Mouse (Mus musculus) bone marrow, adult 2 months (tissue): Measurements from ENCODE around the gene Hoxc5. TPM values are rescaled to one million over a fixed set of nuclear protein-coding genes. Genes with fewer than 3 reads are reported as not detected.

ENCODE experiments used
- H3K27ac ChIP-seq: fragments of 200-500 bp; 2 replicates; pipeline ENCODE4 v1.5.1; 2012; ENCODE audit warnings: low read depth, mild to moderate bottlenecking, control low read depth, inconsistent platforms, low read length; ENCODE audit not compliant: control insufficient read depth, poor library complexity, insufficient read depth
- H3K4me1 ChIP-seq: fragments of 200-500 bp; 2 replicates; pipeline ENCODE4 v1.6.1; 2011; ENCODE audit warnings: low read length; ENCODE audit not compliant: control insufficient read depth, insufficient read depth
- H3K4me3 ChIP-seq: fragments of 200-500 bp; replicated peaks from 2 replicates; pipeline ENCODE3; 2011; ENCODE audit warnings: mild to moderate bottlenecking, low read depth, low read length, control low read depth; ENCODE audit not compliant: control insufficient read depth
- CTCF ChIP-seq: fragments of 200-500 bp; IDR thresholded peaks from 2 replicates; pipeline ENCODE4 v1.5.1; 2011; ENCODE audit warnings: low read length, control low read depth; ENCODE audit not compliant: control insufficient read depth, insufficient read depth
- POLR2A ChIP-seq: fragments of 200-500 bp; IDR thresholded peaks from 2 replicates; pipeline ENCODE4 v1.6.1; 2011; ENCODE audit warnings: low read depth, mild to moderate bottlenecking, control low read depth, low read length, borderline replicate concordance; ENCODE audit not compliant: control insufficient read depth
- WGBS: fragments of 180-500 bp; shearing (Covaris S2); methylation state at CpG from one replicate; pipeline ENCODE4 v1.1.7; 2018; 5-methylcytosine and 5-hydroxymethylcytosine counted together
- polyA plus RNA-seq: library from polyadenylated mRNA; stranded (reverse); fragments of >200 nt; gene quantifications from 2 replicates; pipeline ENCODE4 v1.2.4, GENCODE M21; 2011; ENCODE audit warnings: low replicate concordance; ENCODE audit not compliant: missing spikeins, insufficient read depth, insufficient read length

Gene Hoxc5
- polyA plus RNA-seq, 1 experiment, result 0.80 TPM

DNA sequence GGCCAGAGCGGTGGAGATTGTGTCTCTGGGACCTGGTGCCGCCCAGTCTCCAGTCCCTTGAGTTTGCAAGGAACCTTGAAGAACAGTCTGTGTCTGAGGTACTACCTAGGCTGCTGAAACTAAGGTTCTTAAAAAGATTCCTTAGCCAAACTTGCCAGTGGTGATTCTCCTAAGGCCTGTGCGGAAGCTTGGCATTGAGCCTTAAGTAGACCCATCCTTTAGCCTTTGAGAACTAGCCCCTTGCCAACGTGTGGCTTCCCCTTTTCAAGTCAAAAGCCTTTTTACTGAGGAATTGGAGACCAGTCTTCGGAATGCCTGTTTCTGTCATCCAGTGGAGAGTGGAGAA, 23.8 kb upstream of the Hoxc5 start:
- 8% methylated on average over 5 of the region's 5 CpGs for WGBS
- no peak for TF ChIP-seq CTCF
- TF ChIP-seq POLR2A, result no peak
- H3K4me1 ChIP-seq, result no peaks in the 10 kb centered on the region
- no peak overlapping the region for H3K27ac ChIP-seq
- H3K4me3 ChIP-seq, result no peak overlapping the region

DNA sequence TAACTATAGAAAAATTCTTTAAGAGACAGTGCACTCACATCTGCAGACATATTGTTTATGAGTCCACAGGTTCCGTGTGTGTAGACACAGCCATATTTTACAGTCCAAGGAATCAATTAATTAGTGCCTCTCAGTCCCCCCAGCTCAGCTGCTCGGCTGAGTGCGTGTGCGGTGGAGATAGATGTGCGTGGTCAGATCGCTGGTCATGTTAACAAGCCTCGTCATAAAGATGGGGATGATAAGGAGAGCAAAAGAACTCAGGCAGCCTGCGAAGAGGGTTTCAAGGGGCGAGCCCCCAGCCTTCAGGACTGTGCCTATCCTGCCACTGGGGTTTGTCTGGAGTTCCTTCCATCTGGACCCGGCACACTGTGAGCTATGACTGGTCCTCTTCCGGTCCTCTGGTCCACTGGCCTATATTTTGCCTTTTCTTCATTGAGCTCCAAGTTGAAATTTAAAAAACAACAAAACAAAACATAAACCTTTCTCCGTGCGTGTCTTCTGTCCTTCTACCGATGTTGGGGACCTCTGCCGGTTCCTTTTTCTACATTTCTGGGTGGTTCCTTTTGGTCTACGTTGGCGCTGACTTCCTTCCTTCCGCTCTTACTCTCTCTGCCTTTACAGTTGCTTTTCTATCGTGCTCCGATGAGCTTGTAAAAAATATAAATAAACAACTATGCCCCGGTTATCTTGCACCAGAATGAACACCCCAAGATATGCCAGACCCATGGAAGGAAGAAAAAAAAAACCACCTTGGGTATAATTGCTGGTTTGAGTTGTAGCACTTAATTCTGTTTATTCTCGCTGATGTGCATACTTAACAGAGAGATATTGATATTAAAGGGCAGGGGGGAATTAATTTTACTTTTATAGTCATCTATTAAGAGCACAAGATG, 21.8 kb upstream of the Hoxc5 start:
- TF ChIP-seq CTCF (no peak), POLR2A (no peak)
- Histone ChIP-seq H3K27ac (no peak overlapping the region), H3K4me3 (no peak overlapping the region), H3K4me1 (no peaks in the 10 kb centered on the region)
- WGBS, result 7% methylated on average over 22 of the region's 22 CpGs

DNA sequence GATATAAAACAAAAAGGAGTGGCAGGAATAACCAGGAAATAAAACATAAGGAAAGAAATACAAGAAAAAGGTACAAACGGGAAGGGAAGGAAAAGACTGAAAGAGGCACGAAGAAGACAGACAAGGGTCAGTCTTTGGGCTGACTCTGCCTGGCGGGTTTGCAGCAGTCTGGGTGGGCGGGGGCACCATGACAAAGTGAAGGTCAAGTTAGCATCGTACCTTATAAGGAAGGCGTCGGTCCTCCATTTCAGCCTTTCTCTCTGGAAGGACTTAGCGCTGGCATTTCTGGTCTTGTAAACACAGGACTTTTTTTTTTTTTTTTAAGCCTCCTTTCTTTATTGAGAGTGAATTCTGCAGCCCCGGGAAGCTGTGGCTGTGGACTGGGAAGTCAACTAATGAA, 20.0 kb upstream of the Hoxc5 start:
- Histone ChIP-seq H3K27ac (no peak overlapping the region), H3K4me3 (no peak overlapping the region), H3K4me1 (no peaks in the 10 kb centered on the region)
- TF ChIP-seq POLR2A (no peak), CTCF (no peak)
- WGBS, result 10% methylated on average over 9 of the region's 9 CpGs

DNA sequence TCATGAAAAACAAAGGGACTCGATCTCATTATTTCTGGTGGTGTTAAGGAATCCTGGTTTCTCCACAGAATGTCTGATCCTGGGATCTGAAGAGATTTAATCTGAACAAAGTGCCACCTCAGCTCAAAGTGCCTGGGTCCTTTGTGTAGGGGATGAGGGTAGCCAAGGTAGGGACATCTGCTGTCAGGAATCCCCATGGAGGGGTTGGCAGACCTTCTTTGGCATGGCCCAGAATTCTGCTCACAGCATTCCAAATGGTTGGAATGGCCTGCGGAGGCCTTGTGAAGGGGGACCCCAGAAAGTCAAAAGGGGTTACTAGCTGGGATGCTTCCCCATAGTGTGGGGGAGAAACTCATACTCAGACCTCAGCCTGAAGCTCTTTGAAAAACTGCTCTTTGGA, 18.4 kb upstream of the Hoxc5 start:
- no peak overlapping the region for H3K27ac ChIP-seq
- 7% methylated on average over 2 of the region's 2 CpGs for WGBS
- TF ChIP-seq CTCF (no peak), POLR2A (no peak)
- no peak overlapping the region for H3K4me3 ChIP-seq
- H3K4me1 ChIP-seq, result no peaks in the 10 kb centered on the region

DNA sequence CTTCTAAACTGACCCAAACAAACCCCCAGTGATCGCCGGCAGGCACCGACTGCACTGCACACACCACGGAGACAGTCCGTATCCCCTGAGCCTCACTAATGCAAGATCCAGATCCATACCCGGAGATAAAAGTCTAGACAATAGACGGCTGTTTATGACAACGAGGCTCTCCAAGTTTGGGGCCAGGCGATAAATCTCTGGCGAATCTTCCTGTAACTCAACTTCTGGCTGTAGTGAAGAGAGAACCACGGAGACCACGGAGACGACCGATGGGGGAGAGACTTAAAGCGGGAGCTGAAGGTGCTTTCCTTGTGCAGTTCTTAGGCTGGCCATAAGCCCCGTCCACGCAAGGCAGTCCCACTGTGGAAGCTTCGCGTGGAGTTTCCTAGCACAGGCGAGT, 17.5 kb upstream of the Hoxc5 start:
- H3K27ac ChIP-seq, result no peak overlapping the region
- no peaks in the 10 kb centered on the region for H3K4me1 ChIP-seq
- 5% methylated on average over 20 of the region's 20 CpGs for WGBS
- no peak for TF ChIP-seq CTCF
- no peak for TF ChIP-seq POLR2A
- no peak overlapping the region for H3K4me3 ChIP-seq

DNA sequence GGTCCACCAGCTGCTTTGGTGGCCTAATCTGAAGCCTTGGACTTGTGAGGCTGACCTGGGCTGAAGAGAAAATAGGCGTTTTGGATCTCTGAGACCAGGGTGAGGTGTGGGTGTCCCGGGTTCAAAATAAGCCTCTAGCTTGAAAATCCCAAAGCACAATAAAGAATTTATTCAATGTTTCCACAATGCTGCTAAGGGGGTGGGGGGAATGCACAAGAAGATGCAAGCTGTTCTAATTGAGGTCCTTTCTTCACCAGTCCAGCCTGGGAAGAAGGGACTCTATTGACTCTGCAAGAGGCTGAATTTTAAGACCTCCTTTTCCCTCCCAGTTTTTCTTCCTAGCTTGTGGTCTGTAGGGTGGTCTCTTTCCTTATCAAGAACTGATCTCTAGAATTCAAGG, 16.4 kb upstream of the Hoxc5 start:
- Histone ChIP-seq H3K4me1 (no peaks in the 10 kb centered on the region), H3K27ac (no peak overlapping the region), H3K4me3 (no peak overlapping the region)
- TF ChIP-seq POLR2A, result no peak
- no peak for TF ChIP-seq CTCF
- 10% methylated on average over 2 of the region's 2 CpGs for WGBS

DNA sequence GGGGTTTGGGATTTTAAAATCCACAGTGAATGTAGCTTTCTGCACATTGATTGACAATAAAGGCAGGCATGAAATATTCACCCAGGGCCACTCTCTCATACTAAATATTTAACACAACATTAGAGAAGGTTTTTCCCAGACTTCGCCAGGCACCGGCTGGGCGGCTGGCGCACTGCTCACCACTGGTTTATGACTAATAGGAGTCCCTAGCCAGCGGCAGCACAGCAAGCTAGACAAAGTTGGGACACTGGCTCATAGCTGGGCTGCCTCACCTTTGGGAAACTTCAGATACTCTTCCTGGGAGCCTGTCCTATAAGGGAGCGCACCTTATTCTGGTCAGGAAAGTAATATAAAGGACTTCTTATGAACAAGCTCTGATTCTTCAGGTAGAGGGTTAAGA, 13.7 kb upstream of the Hoxc5 start:
- Histone ChIP-seq H3K27ac (no peak overlapping the region), H3K4me1 (no peaks in the 10 kb centered on the region), H3K4me3 (no peak overlapping the region)
- WGBS, result 33% methylated on average over 6 of the region's 6 CpGs
- TF ChIP-seq CTCF, result no peak
- TF ChIP-seq POLR2A, result no peak

DNA sequence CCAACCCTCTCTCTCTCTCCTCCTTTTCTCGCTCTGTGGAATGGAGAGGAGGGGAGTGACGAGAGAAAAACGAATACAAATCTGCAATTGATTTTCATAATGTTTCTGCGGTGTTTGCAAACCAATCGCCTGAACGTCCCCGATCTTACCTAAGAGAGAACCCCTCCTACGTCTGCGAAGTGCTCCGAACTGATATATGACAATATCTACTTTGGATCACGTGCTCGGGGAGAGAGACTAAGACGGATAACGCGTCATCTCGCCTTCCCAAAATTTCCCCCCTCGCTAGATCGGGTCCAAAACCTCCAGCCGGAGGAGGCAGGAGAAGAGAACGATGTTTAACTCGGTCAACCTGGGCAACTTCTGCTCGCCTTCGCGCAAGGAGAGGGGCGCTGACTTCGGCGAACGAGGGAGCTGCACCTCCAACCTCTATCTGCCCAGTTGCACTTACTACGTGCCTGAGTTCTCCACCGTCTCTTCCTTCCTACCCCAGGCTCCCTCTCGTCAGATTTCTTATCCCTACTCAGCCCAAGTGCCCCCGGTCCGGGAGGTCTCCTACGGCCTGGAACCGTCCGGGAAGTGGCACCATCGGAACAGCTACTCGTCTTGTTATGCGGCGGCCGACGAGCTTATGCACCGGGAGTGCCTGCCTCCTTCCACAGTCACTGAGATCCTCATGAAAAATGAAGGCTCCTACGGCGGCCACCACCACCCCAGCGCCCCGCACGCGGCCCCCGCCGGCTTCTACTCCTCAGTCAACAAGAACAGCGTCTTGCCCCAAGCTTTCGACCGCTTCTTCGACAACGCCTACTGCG, 12.8 kb upstream of the Hoxc5 start, which contains the start of gene Hoxc11:
Gene Hoxc11, plus strand, starts transcription at position 236 of the 815 bp plus-strand sequence.
- Histone ChIP-seq H3K4me1 (no peaks in the 10 kb centered on the region), H3K27ac (no peak within 1 kb of the TSS; the same call in 1 of the 2 replicates), H3K4me3 (no peak within 1 kb of the TSS)
- TF ChIP-seq POLR2A (no peak), CTCF (no peak)
- 4% methylated on average over 57 of the region's 57 CpGs for WGBS

DNA sequence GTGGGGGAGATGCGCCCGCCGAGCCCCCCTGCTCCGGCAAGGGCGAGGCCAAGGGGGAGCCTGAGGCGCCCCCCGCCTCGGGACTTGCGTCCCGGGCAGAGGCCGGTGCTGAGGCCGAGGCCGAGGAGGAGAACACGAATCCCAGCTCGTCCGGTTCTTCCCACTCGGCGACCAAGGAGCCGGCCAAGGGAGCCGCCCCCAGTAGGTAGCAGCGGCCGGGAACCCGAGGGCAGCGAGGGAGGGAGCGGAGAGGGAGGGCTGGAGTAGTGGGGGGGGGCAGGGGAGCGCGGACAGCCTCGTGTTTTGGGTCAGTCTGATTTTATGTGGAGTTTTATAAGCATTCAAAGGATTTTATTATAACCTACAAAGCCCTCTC, 12.2 kb upstream of the Hoxc5 start:
- no peaks in the 10 kb centered on the region for H3K4me1 ChIP-seq
- WGBS, result 4% methylated on average over 28 of the region's 28 CpGs
- no peak overlapping the region for H3K27ac ChIP-seq
- TF ChIP-seq CTCF (no peak), POLR2A (no peak)
- no peak overlapping the region for H3K4me3 ChIP-seq
